Mouse (Mus musculus): ENCODE measurements around the gene Pcgf3.

Pcgf3 gene

GRCm38 (mm10) chr5:108554041-108554440, 93.0 kb downstream of the Pcgf3 start:
- no peak for DNase-seq (ENCODE audit: low spot score in 2 of 2)
